Mouse (Mus musculus): ENCODE results near the gene Ap3m1.

Gene Ap3m1

DNA sequence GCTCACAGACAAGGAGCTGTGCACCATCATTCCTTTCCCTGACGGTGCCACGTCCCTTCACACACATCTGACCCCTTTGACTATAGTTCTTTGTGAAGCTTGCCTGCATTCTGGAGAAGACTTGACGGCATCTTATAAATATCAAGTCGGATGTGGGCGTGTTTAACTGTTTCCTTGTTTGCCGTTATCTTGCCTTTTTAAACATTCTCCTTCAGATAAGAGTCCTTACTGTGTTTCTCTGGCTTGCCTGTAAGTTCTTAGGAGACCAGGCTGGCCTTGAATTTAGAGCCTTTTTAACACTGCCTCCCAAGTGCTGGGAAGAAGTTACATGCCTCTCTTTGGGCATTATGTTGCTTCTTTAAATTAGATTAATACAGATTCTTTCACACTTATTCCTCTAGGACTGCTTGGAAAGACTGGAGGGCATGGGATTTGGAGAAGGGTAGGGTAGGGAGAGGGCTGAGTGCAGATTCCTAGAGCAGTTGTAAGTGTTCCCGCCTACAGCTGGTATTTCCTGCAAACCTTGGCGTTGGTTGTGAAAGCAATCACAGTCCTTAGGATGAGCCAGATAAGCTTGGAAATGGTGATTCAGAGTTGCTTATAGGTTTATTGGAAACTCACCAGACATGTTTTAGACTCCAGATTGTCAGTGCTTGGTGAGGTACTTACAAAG, 13.3 kb upstream of the Ap3m1 start:
- no peak for DNase-seq

DNA sequence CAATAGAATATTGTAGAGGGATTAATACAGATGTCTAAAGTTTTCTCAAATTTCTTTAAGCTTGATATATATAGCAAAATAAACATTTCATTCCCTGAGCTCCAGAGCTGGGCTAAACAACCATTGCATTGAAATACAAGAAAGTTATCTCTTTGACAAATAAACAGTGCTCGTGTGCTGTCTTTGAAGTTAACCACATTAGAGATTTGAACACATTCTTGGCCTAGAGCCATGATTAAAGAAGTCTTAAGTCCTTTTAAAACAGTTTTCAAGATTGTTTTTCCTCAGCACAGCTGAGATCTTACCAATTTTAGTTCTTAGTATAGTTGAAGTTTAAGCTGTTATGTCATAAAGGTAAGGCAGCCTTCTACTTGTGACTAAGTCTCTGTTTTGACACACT, 12.0 kb upstream of the Ap3m1 start:
- no peak for DNase-seq

DNA sequence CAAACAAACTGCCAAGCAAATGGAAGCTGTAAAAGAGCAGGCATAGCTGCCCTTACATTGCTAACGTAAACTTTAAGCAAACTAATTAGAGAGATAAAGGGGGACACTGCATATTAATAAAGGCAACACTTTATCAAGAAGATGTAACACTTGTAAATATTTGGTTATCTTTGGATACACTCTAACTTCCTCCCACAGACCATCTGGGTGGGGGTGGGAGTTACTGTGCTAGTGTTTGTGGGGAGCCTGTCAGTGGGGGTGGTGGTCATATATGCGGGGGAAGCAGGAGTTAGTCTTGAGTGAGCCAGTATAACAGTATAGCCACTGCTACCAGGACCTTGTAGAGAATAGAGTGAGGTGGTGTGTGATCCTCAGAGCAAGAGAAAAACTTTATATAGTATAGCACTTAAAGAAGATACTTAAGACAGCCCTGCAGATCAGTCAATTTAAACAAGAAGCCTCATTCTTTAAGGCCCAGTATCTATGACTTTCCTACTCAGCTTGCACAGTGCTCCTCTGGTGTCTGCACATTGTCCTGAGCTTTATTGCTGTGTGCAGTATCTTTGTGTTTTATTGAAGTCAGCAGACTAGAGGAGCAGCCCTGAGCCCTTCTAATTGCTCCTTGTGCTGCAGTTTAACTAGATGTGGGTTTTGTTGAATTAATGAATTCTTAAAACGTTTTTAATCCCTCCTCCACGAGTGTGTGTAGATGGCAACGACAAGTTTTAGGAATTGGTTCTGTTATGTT, 10.6 kb upstream of the Ap3m1 start:
- DNase-seq, result no peak

DNA sequence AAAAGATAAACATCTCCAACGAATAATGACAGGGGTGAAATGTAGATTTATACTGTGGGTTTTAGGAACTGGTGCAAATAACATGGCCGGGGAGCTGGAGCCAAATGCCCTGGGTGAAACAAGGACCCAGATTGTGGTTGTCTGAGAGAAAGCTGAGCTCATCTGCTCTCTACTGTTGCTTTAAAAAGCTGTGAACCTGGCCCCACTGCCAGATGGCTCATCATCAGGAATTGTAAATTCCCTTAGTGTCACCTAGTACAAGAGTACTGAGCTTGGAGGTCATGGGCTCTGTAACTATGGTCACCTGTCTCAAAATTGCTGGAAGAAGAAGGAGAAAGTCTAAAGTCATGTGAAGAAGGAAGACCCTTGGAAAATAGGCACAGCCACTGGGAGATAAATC, 6.7 kb upstream of the Ap3m1 start:
- no peak for DNase-seq

DNA sequence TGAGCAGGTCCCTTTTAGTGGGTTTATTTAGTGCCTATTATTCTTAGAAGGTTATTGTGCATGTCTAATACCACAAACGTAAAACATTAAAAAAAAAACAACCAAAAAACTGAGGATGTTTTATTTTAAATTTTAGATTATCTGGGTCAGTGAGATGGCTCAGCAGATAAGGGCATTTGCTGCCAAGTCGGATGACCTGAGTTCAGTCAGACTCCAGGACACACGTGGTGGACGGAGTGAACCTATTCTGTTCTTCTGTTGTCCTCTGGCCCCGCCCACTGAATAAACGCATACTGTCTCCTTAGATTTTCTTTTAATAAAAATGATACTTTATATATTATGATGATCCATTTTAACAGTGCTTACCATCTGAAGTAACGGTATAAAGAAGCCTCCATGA, 1.3 kb upstream of the Ap3m1 start:
- peak; percentile 57 to 63 for DNase-seq

DNA sequence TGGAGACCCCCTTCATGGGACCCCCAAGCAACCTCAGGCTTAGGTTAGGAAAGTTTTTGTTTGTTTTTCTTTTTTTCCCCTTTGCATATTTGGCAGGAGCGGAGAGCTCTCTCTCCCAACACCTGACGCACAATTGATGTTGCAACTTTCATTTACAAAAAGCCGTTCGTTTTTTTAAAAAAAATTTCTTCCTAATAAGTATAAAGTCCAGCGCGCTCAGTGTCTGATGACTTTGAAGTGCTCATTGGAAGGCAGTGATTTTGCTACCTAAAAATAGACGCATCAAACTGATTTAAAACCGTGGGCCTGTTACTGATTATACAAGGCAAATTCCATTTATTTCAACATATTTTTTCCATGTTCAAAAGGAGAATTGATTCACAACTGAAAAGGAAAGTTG, 843 bp upstream of the Ap3m1 start:
- DNase-seq, result peak in 1 of 2 experiments; percentile 50

DNA sequence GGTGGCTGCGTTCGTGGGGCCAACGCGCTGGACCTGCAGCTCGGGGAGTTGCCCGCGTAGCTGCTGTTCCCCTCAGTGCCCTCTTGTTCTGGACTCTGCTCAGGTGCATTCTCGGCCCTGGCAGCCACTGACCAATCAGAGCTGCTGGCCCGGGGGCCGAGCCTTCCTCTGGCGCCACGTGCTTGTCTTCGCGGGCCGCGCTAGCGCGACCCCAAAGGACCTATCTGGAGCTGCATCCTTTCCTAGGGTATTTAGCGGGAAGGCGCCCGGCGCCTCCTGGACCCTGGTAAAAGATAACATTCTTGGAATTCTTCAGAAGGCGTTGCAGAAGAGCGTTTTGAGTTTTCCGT, 448 bp upstream of the Ap3m1 start:
- peak; percentile 91 to 93 for DNase-seq

DNA sequence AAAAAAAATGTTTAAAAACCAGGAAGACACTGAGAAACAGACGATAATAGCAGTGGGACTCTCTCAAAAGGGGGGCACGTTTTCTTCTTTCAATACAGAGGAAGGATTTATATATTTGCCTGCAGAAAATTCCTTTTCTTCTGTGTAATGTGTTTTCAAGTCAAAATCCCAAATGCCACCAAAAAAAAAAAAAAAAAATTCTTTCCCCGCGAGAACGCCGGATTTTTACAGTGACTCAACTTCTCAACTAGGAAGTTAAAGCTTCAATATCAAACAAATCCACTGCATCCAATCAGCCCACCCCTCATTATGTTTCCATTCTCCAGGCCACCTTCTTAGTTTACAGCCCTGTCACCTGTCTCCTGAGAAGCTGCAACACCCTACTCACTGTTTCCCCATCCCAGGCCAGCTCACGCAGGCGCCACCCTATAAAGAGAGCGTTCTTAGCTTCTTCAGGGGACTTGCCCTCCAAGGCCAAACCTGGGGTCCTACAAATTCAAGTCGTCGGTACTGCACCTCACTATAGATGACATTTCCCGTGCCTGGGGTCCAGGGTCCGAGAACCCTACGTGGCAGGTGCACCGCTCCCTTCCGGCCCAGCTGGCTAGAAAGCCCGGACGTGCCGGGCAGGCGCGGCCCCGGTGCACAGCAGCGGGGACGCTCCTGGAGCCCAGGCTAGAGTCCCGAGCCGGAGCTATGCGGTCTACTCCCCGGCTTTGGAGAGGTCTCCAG, 762 bp downstream of the Ap3m1 start:
- DNase-seq, result no peak

DNA sequence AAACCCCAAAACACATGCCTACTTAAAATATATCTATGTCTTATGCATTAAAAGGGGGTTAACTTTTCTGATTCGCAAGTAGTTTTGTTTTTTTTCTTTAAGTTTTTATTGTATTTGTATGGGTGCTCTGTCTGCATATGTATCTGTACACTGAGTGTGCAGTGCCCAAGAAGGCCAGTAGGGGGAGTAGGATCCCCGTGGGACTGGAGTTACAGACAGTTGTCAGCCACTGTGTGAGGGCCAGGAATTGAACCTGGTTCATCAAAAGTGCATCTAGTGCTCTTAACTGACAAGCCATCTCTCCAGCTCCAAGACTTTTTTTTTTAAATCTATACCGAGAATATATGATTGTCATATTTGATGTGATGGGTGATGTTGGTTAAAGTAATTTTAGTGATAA, 1.6 kb downstream of the Ap3m1 start:
- peak in 1 of 2 experiments; percentile 32 for DNase-seq

DNA sequence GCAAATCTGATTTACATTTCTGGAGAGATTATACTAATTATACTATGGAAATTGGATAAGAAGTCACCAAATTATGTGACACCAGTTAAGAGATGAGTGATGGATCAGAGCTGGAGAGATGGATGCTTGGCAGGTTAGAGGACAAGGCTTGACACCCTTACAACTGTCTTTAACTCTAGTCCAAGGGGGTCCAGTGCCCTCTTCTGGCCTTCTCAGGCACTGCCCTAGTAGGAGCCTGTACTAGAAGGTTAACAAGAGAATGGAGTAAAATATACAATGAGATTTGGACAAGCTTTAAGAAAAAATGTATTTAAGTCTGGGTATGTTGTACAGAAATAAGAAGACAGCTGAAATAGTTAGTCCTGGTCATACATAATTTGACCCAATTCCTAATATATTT, 3.4 kb downstream of the Ap3m1 start:
- DNase-seq, result peak; percentile 32 to 69

DNA sequence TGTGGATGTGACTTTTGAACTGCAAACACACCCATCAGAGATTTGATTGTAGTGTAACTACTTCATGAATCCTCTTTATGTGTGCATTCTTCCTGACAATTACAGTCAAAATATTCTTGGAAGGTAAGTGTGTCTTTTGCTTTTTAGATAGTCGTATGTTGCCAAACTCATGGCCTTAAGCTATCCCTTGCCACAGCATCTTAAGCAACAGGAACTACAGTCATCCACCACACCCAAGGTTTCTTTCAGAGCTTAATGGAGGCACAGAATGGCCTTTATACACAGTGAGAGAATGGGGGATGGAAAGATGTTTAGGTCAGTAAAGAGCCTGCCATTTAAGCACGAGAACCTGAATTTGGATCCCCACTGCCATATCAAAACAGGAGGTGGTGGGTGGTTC, 4.5 kb downstream of the Ap3m1 start:
- no peak for DNase-seq

DNA sequence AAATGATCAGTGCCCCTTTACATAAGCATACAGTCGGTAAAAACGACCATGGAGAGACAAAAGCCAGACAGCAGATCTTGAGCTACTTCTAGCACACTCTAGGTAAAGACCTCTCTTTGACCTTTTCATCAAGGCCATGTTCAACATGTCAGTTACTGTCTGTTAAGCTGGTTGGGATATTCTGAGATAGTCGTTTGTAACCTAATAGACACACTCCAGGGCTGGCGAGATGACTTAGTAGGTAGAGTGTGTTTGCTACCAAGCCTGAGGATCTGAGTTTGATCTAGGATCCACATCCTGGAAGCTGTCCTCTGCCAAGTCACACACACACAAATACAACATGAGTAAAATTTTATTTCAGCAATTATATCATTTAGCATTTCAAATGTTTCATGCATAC, 12.7 kb downstream of the Ap3m1 start:
- no peak for DNase-seq

DNA sequence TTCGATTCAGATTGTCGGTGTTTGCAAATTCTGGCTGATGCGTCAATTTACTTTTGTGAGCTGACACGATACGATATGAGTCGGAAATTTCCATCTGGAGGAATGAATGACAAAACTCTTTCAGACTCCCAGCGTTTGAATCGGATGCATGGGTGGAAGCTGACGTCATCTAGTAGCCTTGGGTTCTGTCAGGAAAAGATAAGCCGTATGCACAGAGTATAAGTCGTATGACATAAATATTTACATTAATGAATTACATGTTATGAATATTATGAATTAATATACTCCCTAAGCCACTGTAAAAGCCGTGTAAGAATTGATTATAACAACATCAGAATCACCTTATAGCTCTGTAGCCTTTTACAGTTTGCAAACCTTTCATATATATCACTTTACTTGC, 13.2 kb downstream of the Ap3m1 start:
- DNase-seq, result no peak

DNA sequence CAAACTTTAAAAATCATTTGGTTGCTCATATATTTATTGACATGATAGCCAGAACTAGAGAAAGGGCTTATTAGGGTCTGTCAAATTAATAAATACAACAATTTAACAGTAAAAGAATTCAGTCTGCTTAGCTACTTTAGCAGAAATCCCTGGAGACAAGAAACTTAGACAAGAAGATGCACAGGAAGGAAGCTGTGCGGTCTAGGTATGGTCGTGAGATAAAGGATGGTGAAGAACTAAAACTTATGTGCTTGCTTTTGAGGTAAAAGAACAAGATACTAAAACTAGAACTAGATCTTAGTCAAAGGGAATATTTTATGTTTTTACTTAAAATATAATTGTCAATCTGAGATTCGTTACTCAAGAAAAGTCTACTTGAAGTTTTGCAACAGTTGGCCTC, 17.5 kb downstream of the Ap3m1 start:
- no peak for DNase-seq

DNA sequence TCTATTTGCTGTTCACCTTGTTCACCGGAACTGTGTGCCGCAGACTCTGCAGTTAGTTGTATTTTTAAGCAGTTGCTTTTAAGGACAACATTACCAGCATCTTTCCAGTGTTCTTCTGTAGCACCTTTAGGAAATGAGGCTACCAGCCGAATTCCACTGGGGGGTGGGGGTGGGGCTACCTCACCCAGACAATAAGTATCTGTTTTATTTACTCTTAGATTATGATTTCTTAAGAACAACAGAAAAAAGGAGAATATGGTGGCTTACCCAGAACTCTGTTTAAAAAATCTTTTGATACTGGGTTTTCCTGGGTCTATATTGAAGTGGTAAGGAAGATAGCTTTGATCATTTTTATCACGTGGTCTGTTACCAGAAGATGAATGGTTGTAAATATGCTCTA, 18.0 kb downstream of the Ap3m1 start:
- DNase-seq, result no peak

DNA sequence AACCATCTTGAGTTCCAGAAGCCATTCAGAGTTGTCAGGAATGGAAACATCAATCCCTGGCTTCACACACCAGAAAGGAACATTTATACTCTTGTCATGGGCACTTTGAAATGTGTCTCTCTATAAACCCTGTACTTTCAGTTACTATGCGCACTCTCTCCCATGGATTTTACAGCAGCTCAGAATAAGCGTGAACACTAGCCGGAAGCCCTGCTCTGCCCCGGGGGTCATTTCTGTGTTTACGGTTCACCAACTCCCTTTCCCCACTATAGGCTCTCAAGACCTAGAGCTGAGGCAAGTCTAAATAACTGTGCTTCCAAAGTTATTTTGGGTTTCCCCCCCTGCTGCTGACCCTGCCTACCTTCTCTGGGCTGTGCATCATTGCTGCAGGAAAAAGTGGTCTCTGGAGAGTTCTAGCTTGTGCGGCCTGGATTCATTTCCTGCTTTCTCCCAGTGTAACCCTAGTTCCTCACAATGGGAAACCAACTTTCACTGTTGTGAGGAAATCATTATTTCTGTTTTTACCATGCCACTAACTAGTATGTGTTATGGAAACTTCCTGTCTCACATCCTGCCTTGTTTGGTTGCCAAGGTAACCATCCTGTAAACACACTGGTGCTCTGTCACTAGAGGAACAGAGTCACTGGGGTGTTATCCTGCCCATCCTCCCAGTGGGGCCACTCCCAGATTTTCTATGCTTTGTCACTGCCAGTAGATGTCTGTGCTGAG, 20.4 kb downstream of the Ap3m1 start:
- peak; percentile 49 to 75 for DNase-seq

DNA sequence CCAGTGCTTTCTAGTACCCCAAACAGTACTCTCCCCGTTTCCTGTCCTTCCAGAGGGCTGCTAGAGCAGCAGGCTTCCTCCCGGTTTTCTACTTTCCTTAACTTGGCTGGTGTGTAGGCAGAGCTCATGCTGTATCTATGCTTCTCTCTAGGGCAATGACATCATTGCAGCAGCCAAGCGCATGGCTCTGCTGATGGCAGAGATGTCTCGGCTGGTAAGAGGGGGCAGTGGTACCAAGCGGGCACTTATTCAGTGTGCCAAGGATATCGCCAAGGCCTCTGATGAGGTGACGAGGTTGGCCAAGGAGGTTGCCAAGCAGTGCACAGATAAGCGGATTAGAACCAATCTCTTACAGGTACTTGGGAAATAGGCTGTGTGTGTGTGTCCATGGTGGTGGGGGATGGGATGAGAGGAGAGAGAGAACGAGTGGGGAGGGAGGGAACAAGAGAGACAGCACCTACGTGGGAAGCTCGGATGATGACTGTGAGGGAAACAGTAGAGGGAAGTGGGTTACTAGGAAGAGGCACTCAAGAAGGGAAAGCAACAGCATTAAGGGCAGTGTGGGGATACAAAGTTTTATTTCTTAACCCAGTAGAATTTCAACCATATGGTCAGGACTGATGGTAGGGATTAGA, 23.2 kb downstream of the Ap3m1 start:
- no peak for DNase-seq

DNA sequence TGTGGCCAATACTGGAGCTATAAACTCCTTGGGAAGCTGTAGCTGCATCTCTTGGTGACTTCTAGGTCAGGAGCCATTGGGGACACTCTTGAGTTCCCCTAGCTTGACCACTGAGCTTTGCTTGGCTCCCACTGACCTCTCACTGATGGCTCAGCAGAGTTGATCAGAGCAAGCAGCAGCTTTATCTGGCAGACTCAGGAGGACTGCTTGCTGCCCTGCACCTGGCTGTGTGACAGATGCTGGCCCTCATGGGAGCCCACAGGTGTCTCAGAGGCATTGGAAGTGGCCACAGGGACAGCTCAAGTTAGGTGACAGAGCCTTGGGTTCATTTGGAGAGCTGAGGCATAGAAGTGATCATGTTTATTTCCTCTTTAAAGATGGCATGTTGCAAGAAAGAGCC, 24.8 kb downstream of the Ap3m1 start:
- no peak for DNase-seq

DNA sequence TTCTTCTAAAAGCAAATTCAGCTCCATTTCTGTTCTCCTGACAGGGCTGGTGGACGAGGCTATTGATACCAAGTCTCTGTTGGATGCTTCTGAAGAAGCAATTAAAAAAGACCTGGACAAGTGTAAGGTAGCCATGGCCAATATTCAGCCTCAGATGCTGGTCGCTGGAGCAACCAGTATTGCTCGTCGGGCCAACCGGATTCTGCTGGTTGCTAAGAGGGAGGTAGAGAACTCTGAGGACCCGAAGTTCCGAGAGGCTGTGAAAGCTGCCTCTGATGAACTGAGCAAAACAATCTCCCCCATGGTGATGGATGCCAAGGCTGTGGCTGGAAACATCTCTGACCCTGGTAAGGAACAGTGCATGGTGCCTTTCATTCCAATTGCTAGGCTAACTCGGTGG, 31.9 kb downstream of the Ap3m1 start:
- no peak for DNase-seq

DNA sequence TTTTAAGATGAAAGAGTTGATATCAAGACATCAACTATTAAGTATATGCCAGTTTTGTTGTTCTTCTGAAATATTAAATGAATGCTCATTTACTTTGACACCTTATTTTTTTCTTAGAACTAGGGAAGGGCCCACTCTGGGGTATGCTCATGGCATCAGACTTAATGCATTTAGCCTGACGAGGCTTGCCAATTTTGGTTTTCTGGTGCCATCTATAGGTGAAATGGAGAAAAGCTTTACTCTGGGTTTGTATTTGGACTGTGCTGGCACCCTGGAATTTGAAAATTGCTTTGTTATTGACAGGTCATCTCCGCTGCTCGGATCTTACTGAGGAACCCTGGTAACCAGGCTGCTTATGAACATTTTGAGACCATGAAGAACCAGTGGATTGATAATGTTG, 33.3 kb downstream of the Ap3m1 start:
- DNase-seq, result peak in 1 of 2 experiments; percentile 12

DNA sequence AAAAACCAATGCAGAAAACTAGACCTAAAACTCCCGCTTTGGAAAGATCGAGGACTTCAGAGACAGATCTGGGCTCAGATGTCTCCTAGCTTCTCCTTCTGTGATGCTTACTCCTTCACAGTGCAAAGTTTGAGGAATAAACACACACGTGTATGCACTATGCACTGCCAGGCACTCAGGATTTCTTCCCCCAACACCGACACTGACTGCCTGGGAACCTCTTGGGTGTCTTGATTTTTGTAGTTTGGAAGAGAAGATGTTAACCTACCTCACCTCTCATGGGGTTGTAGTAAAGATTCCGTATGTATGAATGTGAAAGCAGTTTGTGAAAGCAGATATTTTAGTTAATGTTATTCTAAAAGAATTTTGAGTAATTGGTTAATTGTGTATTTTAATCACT, 34.4 kb downstream of the Ap3m1 start:
- no peak for DNase-seq

DNA sequence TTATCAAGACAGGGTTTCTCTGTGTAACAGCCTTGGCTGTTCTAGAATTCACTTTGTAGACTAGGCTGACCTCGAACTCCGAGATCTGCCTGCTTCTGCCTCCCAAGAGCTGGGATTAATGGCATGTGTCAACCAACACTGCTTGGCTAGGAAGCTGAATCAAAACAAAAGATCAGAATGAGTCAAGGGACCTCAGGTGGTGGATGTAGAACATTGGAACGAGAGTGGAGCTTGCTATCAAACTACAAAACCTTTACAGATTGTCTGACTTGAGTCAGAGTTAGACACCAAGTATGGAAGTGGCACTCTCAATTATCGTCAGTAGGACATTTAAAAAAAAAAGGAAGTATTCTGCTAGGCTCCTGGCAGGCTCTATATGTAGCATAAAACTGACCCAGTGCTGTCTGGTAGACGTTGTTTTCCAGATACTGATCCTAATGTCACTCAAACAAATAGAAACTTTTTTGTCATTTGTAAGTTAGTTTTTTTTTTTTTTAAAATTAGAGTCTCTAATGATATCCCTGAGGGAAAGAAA, 38.4 kb downstream of the Ap3m1 start:
- DNase-seq, result no peak

DNA sequence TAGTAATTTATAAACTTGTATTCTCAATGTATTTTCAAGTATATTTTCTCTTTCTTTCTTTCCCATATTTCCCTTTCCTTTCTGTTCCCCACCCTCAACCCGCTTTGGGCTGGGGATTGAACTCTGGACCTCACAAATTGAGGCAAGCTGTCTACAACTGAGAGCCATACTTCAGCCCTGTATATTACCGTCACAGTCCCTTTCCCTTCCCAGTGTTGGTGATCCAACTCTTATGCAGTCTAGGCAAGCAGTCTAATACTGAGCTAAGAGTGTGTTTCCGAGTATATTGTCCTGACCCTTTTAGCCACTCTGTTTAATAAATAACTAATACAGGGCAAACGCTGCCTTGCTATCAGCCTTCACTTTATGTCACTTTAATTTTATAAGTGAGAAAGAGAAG, 52.7 kb downstream of the Ap3m1 start:
- DNase-seq, result no peak

Data from kidney, adult 8-10 months (tissue).